Mouse (Mus musculus) testis, adult 2 months (tissue): ENCODE measurements around the gene St6galnac3. TPM values are rescaled to one million over a fixed set of nuclear protein-coding genes. Genes with fewer than 3 reads are reported as not detected.

Experiments
- H3K27ac ChIP-seq: fragments of 200-500 bp; 2 replicates; pipeline ENCODE4 v1.5.1; 2012; ENCODE audit warnings: low read depth, low read length; ENCODE audit not compliant: control insufficient read depth, insufficient read depth
- H3K27me3 ChIP-seq: fragments of 200-500 bp; 2 replicates; pipeline ENCODE4 v1.6.1; 2012; ENCODE audit warnings: mild to moderate bottlenecking, low read length, moderate library complexity; ENCODE audit not compliant: control insufficient read depth, insufficient read depth
- H3K36me3 ChIP-seq: fragments of 200-500 bp; 2 replicates; pipeline ENCODE4 v1.6.1; 2012; ENCODE audit warnings: mild to moderate bottlenecking, low read length; ENCODE audit not compliant: control insufficient read depth, insufficient read depth
- H3K4me1 ChIP-seq: fragments of 200-500 bp; 2 replicates; pipeline ENCODE4 v1.6.1; 2012; ENCODE audit warnings: low read length; ENCODE audit not compliant: control insufficient read depth, insufficient read depth
- H3K4me3 ChIP-seq: fragments of 200-500 bp; 2 replicates; pipeline ENCODE4 v1.5.1; 2012; ENCODE audit warnings: low read depth, mild to moderate bottlenecking, low read length, moderate library complexity, mixed read lengths; ENCODE audit not compliant: control insufficient read depth
- CTCF ChIP-seq: fragments of 200-500 bp; IDR thresholded peaks from 2 replicates; pipeline ENCODE4 v1.5.1; 2012; ENCODE audit warnings: low read depth, mild to moderate bottlenecking, inconsistent platforms, low read length, moderate library complexity; ENCODE audit not compliant: control insufficient read depth, insufficient read depth, insufficient replicate concordance
- POLR2A ChIP-seq: fragments of 200-500 bp; IDR thresholded peaks from 2 replicates; pipeline ENCODE4 v1.6.1; 2012; ENCODE audit warnings: low read depth, mild to moderate bottlenecking, inconsistent platforms, low read length, moderate library complexity; ENCODE audit not compliant: control insufficient read depth
- polyA plus RNA-seq: library from polyadenylated mRNA; depleted of rRNA; stranded (reverse); fragments of >200 nt; gene quantifications from 2 replicates; pipeline ENCODE4 v1.2.3, GENCODE M21; 2012

St6galnac3 gene
- polyA plus RNA-seq, 1 experiment, result 2.2 TPM

GRCm38 (mm10) chr3:153662796-153663195, 62.2 kb downstream of the St6galnac3 start:
- H3K4me3 ChIP-seq, result no peak overlapping the region
- H3K36me3 ChIP-seq, result no peaks in the 10 kb centered on the region
- no peak for TF ChIP-seq POLR2A
- no peak for TF ChIP-seq CTCF
- peaks cover 3% of the 10 kb centered on the region; the same call in 1 of the 2 replicates for H3K4me1 ChIP-seq
- H3K27ac ChIP-seq, result no peak overlapping the region
- no peaks in the 10 kb centered on the region for H3K27me3 ChIP-seq

- Histone ChIP-seq H3K4me1 (peaks cover 3% of the 10 kb centered on the region; the same call in 1 of the 2 replicates), H3K27ac (no peak overlapping the region), H3K27me3 (no peaks in the 10 kb centered on the region), H3K4me3 (no peak overlapping the region), H3K36me3 (no peaks in the 10 kb centered on the region)
- TF ChIP-seq CTCF (no peak), POLR2A (no peak)
These were observed 63.0 kb downstream of the St6galnac3 start for GRCm38 (mm10) chr3:153661927-153662326.

GRCm38 (mm10) chr3:153659575-153660168, 65.3 kb downstream of the St6galnac3 start:
- Histone ChIP-seq H3K36me3 (no peaks in the 10 kb centered on the region), H3K4me3 (no peak overlapping the region), H3K27me3 (no peaks in the 10 kb centered on the region), H3K27ac (no peak overlapping the region), H3K4me1 (peaks cover 3% of the 10 kb centered on the region; the same call in 1 of the 2 replicates)
- TF ChIP-seq CTCF, result no peak
- TF ChIP-seq POLR2A, result no peak

GRCm38 (mm10) chr3:153658051-153658777, 66.8 kb downstream of the St6galnac3 start:
- Histone ChIP-seq H3K27me3 (no peaks in the 10 kb centered on the region), H3K27ac (no peak overlapping the region), H3K4me1 (peaks cover 7% of the 10 kb centered on the region), H3K4me3 (no peak overlapping the region), H3K36me3 (no peaks in the 10 kb centered on the region)
- TF ChIP-seq POLR2A, result no peak
- peak; percentile 52; the same call in 1 of the 2 replicates for TF ChIP-seq CTCF

- no peaks in the 10 kb centered on the region for H3K36me3 ChIP-seq
- TF ChIP-seq CTCF (peak; percentile 36; the same call in 1 of the 2 replicates), POLR2A (no peak)
These were observed 69.9 kb downstream of the St6galnac3 start for GRCm38 (mm10) chr3:153655071-153655470.

GRCm38 (mm10) chr3:153652850-153653249, 72.1 kb downstream of the St6galnac3 start:
- Histone ChIP-seq H3K4me3 (no peak overlapping the region), H3K4me1 (peaks cover 7% of the 10 kb centered on the region), H3K27me3 (no peaks in the 10 kb centered on the region), H3K36me3 (no peaks in the 10 kb centered on the region), H3K27ac (no peak overlapping the region)
- no peak for TF ChIP-seq CTCF
- no peak for TF ChIP-seq POLR2A

More at GRCm38 (mm10) chr3:153655071-153655470, 69.9 kb downstream of the St6galnac3 start:
- peaks cover 7% of the 10 kb centered on the region for H3K4me1 ChIP-seq
- H3K27ac ChIP-seq, result no peak overlapping the region
- H3K4me3 ChIP-seq, result no peak overlapping the region
- H3K27me3 ChIP-seq, result no peaks in the 10 kb centered on the region

- Histone ChIP-seq H3K27ac (no peak overlapping the region), H3K4me3 (no peak overlapping the region), H3K4me1 (peaks cover 13% of the 10 kb centered on the region), H3K27me3 (no peaks in the 10 kb centered on the region), H3K36me3 (no peaks in the 10 kb centered on the region)
- TF ChIP-seq CTCF, result no peak
- no peak for TF ChIP-seq POLR2A
These were observed 76.3 kb downstream of the St6galnac3 start for GRCm38 (mm10) chr3:153648713-153649112.

- H3K27ac ChIP-seq, result no peak overlapping the region
- no peak overlapping the region for H3K4me3 ChIP-seq
- H3K27me3 ChIP-seq, result no peaks in the 10 kb centered on the region
- no peak for TF ChIP-seq CTCF
- no peak for TF ChIP-seq POLR2A
- H3K4me1 ChIP-seq, result peaks cover 9% of the 10 kb centered on the region
- no peaks in the 10 kb centered on the region for H3K36me3 ChIP-seq
These were observed 79.2 kb downstream of the St6galnac3 start for GRCm38 (mm10) chr3:153645803-153646202.
